Mouse (Mus musculus): Measurements from ENCODE around the gene Serpina6. TPM values are rescaled to one million over a fixed set of nuclear protein-coding genes. Genes with fewer than 3 reads are reported as not detected.
"Not testable (repeated sequence)": the region's sequence is repeated elsewhere in the genome, so short reads cannot be mapped to it uniquely, and the experiment has no call there.

The Serpina6 gene
- polyA plus RNA-seq, 1 experiment = not detected

DNA sequence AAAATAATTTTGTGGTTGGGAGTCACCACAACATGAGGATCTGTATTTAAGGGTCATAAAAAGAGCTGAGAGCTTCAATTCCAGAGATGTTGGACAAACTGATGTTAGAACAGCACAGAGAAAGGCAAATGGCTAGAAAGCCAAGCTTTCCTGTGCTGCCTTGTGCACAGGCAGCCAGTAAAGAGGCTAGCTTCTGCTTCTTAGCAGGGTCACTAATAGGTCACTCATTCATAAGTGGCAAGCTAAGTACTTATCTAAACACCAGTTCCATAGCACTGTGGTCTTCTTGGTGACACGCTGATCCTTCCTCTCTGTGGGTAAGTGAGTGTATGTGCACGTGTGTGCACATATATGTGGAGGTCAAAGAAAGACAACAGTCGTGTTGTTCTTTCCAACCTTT lies 14.5 kb upstream of the Serpina6 start:
- H3K4me1 ChIP-seq (ENCODE audit: control insufficient read depth, insufficient read depth, insufficient read length, low read length) = no peaks in the 10 kb centered on the region
- H3K27ac ChIP-seq (replicated peaks; ENCODE audit: low read depth, low read length) = no peak overlapping the region
- no peak overlapping the region for H3K4me3 ChIP-seq (ENCODE audit: insufficient read depth, low read depth, low read length)

DNA sequence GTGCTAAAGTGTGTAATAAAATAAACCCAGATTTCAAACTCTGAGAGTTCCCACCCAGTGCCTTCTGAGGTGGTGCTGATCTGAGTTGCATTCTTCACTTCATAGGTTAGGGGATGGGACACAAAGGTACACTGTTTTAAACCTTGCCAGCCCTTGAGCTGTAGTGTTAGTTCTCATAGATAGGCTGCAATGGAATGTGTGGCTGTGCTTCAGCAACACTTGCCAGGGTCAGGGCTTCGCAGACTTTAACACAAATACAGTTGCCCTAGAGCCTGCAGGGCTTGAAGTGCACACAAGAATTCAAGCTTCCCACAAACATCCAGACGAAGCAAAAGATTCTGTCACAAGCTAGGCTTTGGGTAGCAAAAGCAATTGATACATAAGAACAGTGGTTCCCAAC lies 14.0 kb upstream of the Serpina6 start:
- no peak overlapping the region for H3K4me3 ChIP-seq (ENCODE audit: insufficient read depth, low read depth, low read length)
- H3K27ac ChIP-seq (replicated peaks; ENCODE audit: low read depth, low read length) = no peak overlapping the region
- H3K4me1 ChIP-seq (ENCODE audit: control insufficient read depth, insufficient read depth, insufficient read length, low read length) = no peaks in the 10 kb centered on the region

DNA sequence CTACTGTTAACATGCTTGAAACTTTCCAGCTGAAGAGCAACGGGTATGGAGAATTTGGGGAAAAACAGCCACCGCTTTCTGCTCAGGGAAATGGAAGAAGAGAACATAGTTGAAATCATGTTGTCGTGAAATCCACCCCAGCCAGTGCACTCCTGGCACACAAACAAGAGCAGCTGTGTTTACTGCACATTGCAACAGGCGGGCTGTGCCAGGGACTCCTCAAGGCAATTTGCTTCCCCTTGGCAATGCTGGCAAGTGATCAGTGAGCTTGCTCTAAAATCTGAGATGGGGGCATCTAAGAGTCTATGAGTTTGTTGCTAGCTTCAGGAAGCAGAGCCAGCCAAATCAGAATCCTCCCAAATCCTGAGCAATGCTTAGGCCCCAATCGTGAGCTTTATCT lies 13.3 kb upstream of the Serpina6 start:
- H3K4me1 ChIP-seq (ENCODE audit: control insufficient read depth, insufficient read depth, insufficient read length, low read length) = no peaks in the 10 kb centered on the region
- no peak overlapping the region for H3K4me3 ChIP-seq (ENCODE audit: insufficient read depth, low read depth, low read length)
- H3K27ac ChIP-seq (replicated peaks; ENCODE audit: low read depth, low read length) = no peak overlapping the region

DNA sequence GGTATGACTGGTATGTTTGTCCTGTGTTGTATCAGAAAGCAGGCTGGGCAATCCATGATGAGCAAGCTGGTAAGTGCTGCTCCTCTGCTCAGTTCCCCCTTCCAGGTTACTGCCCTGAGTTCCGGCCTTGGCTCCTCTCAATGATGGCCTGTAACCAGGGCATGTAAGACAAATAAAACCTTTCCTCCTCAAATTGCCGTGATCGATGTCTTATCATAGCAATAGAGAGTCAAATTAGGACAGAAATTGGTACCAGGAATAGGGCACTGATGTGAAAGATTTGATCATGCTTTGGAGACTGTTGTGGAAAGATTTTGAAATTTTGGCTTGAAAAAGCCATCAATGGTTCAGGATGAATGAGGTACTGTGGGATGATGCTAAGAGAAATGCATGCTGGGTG lies 8.3 kb upstream of the Serpina6 start:
- no peak overlapping the region for H3K27ac ChIP-seq (replicated peaks; ENCODE audit: low read depth, low read length)
- no peak overlapping the region for H3K4me3 ChIP-seq (ENCODE audit: insufficient read depth, low read depth, low read length)
- H3K4me1 ChIP-seq (ENCODE audit: control insufficient read depth, insufficient read depth, insufficient read length, low read length) = no peaks in the 10 kb centered on the region

DNA sequence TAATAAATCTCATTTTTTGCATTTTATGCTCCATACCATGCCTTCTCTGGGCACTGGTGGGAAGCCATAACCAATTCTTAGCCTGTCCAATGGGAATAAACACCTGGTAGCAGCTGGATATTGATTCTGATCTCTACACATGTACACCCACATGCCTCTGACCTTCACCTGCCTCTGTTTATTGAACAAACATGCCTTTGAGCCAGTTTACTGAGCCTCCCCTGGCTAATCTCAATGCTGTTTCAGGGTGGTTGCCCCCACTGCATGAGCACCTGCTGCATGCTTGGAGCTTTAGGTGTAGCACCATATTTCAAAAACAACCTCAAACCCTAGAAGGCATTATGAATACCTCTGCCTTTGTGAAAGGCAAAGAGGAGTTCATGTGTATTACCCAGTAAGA lies 5.0 kb upstream of the Serpina6 start:
- not testable (repeated sequence) for H3K4me3 ChIP-seq (ENCODE audit: insufficient read depth, low read depth, low read length); H3K4me1 ChIP-seq (ENCODE audit: control insufficient read depth, insufficient read depth, insufficient read length, low read length); H3K27ac ChIP-seq (replicated peaks; ENCODE audit: low read depth, low read length)

DNA sequence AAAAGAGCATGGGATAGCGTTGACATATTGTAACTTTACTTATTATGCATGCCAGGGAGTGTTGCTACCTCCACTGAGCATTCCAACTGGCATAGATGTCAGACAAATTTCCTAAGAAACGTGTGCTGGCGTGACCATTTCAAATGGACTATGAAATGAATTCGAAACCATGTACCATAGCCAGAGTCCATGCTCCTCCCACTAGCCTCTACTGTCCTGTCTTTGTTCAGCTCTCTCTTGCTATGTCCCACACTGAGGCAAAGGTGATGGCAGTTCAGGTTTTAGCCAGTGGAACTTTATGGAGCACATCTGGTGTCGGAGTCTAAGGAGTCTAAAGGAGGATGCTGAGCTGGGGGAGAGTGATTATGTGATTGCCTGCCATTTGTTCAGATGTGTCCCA lies 3.1 kb upstream of the Serpina6 start:
- no peak overlapping the region for H3K27ac ChIP-seq (replicated peaks; ENCODE audit: low read depth, low read length)
- peaks cover 2% of the 10 kb centered on the region; the same call in 1 of the 2 replicates for H3K4me1 ChIP-seq (ENCODE audit: control insufficient read depth, insufficient read depth, insufficient read length, low read length)
- no peak overlapping the region for H3K4me3 ChIP-seq (ENCODE audit: insufficient read depth, low read depth, low read length)

DNA sequence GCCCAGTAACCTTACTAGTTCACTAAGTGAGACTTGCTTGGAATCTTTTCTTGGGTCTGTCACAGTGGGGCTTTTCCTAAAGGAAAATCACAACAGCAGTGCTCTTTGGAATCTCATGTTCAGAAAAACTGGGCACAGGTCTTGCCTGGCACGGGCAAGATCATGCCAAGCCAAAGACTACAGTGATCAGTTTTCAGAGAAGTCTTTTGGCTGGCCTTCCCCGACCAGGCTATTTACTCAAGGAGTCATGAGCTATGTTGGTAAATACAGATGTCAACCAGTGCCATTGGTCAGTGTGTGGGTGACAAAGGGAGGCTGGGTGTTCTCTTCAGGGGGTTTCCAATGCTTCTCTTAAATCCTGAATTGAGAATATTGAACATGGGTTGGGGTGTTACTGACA lies 2.2 kb upstream of the Serpina6 start:
- Histone ChIP-seq H3K4me3 (ENCODE audit: insufficient read depth, low read depth, low read length) (no peak overlapping the region), H3K4me1 (ENCODE audit: control insufficient read depth, insufficient read depth, insufficient read length, low read length) (peaks cover 2% of the 10 kb centered on the region; the same call in 1 of the 2 replicates), H3K27ac (replicated peaks; ENCODE audit: low read depth, low read length) (no peak overlapping the region)

DNA sequence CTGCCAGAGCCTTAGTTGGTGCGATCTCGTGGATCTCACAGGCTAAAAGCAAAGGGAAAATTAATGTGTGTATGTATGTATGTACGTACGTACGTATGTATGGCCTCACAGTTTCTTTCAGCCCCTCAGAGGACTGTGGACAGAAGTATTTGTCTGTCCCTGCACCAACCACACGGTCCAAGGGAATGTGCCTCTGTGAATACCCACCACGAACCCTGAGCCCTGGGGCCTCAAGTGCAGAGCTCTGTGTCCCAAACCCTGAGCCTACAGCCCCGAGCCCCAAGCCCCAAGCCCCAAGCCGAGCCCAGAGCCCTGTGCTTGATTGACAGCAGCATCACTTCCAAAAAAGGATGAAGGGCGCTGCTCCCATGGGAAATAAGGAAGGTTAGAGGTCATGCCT lies 979 bp upstream of the Serpina6 start:
- H3K27ac ChIP-seq (replicated peaks; ENCODE audit: low read depth, low read length) = no peak overlapping the region

DNA sequence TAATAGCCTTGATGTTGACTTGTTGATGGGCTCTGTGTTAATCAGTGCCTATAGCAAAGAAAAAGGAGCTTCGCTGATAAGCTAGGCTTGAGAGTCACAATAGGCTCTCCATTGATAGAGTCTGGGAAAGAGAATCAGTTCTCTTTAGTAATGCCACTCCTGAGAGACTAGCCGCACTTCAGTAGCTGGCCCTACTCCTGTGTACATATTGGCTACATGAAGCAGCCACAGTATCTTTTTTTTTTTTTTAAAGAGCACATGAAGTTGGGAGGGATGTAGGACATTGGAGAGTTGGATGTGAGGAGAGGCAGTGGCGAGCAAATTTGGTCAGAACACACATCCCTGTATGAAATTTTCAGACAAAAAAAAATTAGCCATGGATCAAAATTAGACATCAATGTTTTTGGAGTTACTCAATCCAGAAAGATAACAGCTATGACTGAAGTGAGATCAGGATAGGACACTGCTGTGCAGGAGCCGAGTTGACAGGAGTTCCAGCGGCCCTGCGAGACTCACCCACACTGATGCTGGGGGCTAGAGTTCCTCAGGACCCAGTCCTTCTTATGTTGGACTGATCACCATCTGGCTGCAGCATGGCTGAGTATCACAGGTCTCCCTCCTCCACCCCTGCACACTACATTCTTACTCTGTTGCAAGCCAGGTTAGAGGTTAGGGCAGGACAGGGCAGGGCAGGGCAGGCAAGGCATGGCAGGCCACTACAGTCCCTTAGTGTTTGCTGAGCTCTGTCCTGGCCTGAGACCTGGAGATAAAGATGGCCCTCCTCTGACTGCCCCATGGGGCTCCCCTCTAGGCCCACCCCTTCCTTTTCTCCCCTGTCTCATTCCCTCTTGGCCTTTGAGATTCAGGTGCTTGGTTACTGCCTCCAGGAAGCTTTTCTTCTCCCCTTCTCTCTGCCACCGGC lies 1.6 kb downstream of the Serpina6 start:
- H3K4me3 ChIP-seq (ENCODE audit: insufficient read depth, low read depth, low read length) = no peak overlapping the region
- peaks cover 2% of the 10 kb centered on the region; the same call in 1 of the 2 replicates for H3K4me1 ChIP-seq (ENCODE audit: control insufficient read depth, insufficient read depth, insufficient read length, low read length)
- H3K27ac ChIP-seq (replicated peaks; ENCODE audit: low read depth, low read length) = no peak overlapping the region

More for the DNA sequence above, 979 bp upstream of the Serpina6 start:
- Histone ChIP-seq H3K4me1 (ENCODE audit: control insufficient read depth, insufficient read depth, insufficient read length, low read length) (peaks cover 2% of the 10 kb centered on the region; the same call in 1 of the 2 replicates), H3K4me3 (ENCODE audit: insufficient read depth, low read depth, low read length) (no peak overlapping the region)

DNA sequence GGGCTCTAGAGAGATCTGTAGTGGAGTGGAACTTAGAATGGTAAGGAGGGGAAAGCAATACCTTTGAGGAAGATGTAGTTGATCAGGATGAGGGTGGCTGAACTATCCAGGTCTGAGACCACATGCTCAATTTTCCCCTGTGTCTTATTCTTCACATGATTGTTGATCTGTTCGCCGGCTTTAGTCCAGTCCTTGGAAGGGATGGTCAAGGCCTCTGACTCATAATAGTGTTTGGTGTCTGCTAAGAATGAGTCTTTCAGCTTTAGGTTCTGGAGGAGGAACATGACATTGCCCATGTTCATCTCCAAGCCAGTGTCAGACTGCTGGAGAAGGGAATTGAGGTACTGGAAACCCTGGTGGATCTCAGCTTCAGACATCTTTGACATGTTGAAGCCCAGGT lies 3.2 kb downstream of the Serpina6 start:
- Histone ChIP-seq H3K4me3 (ENCODE audit: insufficient read depth, low read depth, low read length) (no peak overlapping the region), H3K4me1 (ENCODE audit: control insufficient read depth, insufficient read depth, insufficient read length, low read length) (no peaks in the 10 kb centered on the region), H3K27ac (replicated peaks; ENCODE audit: low read depth, low read length) (no peak overlapping the region)

DNA sequence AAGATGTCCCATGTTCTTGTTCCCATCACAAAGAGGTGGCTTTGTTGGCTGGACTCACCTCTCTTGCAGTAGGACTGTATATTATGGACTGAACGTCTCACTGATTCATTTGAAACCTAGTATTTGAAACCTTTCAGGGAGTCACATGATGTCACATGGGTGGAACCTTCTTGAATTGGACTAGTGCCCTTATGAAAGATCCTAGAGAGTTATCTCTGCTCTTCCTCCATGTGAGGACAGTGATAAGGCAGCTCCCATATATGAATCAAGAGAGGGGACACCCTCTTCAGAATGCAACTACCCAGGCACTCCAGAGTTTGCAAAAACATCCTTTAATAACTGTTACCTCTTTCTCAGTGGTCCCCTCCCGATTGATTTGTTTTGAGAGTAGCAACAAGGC lies 10.7 kb downstream of the Serpina6 start:
- Histone ChIP-seq H3K4me1 (ENCODE audit: control insufficient read depth, insufficient read depth, insufficient read length, low read length) (no peaks in the 10 kb centered on the region), H3K27ac (replicated peaks; ENCODE audit: low read depth, low read length) (no peak overlapping the region), H3K4me3 (ENCODE audit: insufficient read depth, low read depth, low read length) (no peak overlapping the region)

DNA sequence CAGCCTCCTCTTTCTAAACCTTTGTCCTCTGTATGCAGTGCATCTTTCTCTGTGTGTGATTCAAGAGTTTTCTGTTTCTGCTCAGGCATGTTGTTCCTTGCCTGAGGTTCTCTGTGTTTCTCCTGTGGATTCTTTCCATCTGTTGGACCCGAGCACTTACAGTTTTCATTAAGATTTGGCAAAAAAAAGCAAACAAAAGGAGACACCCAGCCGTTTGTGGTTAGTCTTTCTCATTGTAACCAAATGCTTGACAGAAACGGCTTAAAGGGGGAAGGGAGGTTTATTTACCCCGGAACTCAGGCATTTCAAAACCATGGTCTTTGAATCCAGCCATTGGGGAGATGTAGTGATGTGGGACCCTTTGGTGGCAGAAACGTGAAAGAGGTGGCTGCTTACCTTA lies 12.4 kb downstream of the Serpina6 start:
- no peak overlapping the region for H3K4me3 ChIP-seq (ENCODE audit: insufficient read depth, low read depth, low read length)
- H3K27ac ChIP-seq (replicated peaks; ENCODE audit: low read depth, low read length) = no peak overlapping the region
- no peaks in the 10 kb centered on the region for H3K4me1 ChIP-seq (ENCODE audit: control insufficient read depth, insufficient read depth, insufficient read length, low read length)

DNA sequence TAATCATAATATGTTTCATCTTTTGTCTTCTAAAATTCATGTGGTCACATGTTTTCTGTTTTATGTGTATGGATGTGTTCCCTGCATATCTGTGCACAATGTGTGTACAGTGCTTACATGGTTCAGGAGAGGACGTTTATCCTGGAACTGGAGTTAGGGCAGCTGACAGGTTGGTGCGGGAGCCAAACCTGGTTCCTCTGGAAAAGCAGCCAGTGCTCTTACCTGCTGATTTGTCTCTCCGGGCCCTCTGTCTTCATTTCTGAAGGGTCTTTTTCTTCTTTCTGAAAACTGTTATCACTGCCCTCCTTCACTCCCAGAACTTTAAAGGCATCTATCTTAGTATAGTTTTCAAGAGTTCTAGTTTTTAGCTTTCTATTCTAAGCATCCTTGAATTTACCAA lies 13.2 kb downstream of the Serpina6 start:
- Histone ChIP-seq H3K4me1 (ENCODE audit: control insufficient read depth, insufficient read depth, insufficient read length, low read length) (no peaks in the 10 kb centered on the region), H3K4me3 (ENCODE audit: insufficient read depth, low read depth, low read length) (no peak overlapping the region), H3K27ac (replicated peaks; ENCODE audit: low read depth, low read length) (no peak overlapping the region)

DNA sequence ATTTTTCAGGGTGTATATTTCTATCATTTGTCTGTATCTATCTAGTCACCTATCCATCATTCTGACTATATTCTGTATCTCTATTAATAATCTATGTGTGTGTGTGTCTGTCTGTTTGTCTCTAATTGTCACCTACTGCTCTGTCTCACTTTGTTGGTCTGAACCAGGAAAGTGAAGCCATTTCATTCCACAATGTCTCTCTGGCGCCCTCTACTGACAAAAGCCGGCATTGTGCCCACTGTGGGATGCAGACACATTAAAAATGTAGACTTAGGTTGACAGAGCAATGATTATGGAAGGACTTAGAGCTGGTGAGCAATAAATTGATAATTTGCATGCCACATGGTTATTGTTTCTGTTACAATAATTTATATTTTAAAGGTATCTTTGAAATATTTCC lies 13.7 kb downstream of the Serpina6 start:
- Histone ChIP-seq H3K4me1 (ENCODE audit: control insufficient read depth, insufficient read depth, insufficient read length, low read length) (no peaks in the 10 kb centered on the region), H3K4me3 (ENCODE audit: insufficient read depth, low read depth, low read length) (no peak overlapping the region), H3K27ac (replicated peaks; ENCODE audit: low read depth, low read length) (no peak overlapping the region)

DNA sequence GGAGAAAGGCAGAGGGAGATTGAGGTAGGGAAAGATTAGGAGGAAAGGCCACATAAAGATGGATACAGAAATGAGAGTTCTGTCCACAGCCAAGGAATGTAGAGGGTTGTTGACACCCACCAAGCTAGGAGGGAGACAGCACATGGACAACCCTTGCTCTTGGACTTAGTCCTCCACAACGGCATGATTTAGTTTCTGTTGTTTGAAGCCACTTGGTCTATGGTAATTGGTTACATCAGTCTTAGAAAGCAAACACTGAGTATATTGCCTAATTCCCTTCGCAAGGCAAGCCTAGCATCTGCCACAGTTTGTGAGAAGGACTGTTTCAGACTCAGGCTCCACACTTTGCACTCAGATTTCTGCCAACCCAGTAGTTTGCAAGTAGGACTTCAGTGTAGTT lies 21.2 kb downstream of the Serpina6 start:
- no peak overlapping the region for H3K4me3 ChIP-seq (ENCODE audit: insufficient read depth, low read depth, low read length)
- H3K27ac ChIP-seq (replicated peaks; ENCODE audit: low read depth, low read length) = no peak overlapping the region
- H3K4me1 ChIP-seq (ENCODE audit: control insufficient read depth, insufficient read depth, insufficient read length, low read length) = no peaks in the 10 kb centered on the region

DNA sequence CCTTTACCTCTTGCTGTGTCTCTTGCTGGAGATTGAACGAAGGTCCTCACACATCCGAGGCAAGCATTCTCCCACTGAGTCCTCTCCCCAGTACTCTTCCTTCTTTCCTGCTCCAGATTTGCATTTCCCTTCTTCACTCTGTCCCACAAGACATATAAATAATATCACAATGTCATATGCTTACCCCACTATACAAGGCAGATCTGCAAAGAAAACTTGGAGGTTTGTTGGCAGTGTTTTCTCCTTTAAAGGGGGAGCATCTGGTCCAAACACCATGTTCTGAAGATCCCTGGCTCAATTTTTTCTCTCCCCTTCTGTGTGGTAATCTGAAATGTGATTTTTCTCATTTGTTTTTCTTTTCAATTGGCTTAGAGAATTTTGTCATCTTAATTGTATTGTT lies 22.6 kb downstream of the Serpina6 start:
- H3K4me3 ChIP-seq (ENCODE audit: insufficient read depth, low read depth, low read length) = no peak overlapping the region
- H3K27ac ChIP-seq (replicated peaks; ENCODE audit: low read depth, low read length) = no peak overlapping the region
- H3K4me1 ChIP-seq (ENCODE audit: control insufficient read depth, insufficient read depth, insufficient read length, low read length) = no peaks in the 10 kb centered on the region

Measured in brown adipose tissue, adult 24 weeks (tissue).